Mouse (Mus musculus) CH12.LX (cell line): ENCODE results near the gene Nudt16. TPM values are rescaled to one million over a fixed set of nuclear protein-coding genes. Genes with fewer than 3 reads are reported as not detected.
"Not testable (repeated sequence)": the region's sequence is repeated elsewhere in the genome, so short reads cannot be mapped to it uniquely, and the experiment has no call there.

Experiments used
- DNase-seq: peaks from one replicate; pipeline ENCODE4 v3.0.0-alpha.2; 2013; ENCODE audit errors: extremely low read depth
- H3K27ac ChIP-seq: 2 replicates; pipeline ENCODE4 v1.5.1; 2012; ENCODE audit warnings: low read depth, mild to moderate bottlenecking, control low read depth, moderate library complexity; ENCODE audit not compliant: insufficient read depth
- H3K27me3 ChIP-seq: replicated peaks from 2 replicates; pipeline ENCODE3; 2012; ENCODE audit warnings: inconsistent platforms
- H3K36me3 ChIP-seq, 2 experiments: replicated peaks in 1 of 2; 2 replicates each; pipeline versions ENCODE3 to v1.6.1; 2012; ENCODE audit warnings: inconsistent platforms in 1 of 2, low read length in 1 of 2, mild to moderate bottlenecking in 1 of 2, mixed read lengths in 1 of 2, moderate library complexity in 1 of 2; ENCODE audit not compliant: control insufficient read depth in 1 of 2, insufficient read depth in 1 of 2
- H3K4me1 ChIP-seq, 2 experiments: 2 replicates each; pipeline ENCODE4 v1.6.1; 2012; ENCODE audit warnings: inconsistent platforms in 1 of 2, moderate library complexity in 1 of 2; ENCODE audit not compliant: insufficient read depth in 2 of 2, control insufficient read depth in 1 of 2
- H3K4me2 ChIP-seq: 2 replicates; pipeline ENCODE4 v1.6.1; 2012; ENCODE audit warnings: low read depth, mild to moderate bottlenecking, control low read depth; ENCODE audit not compliant: poor library complexity, insufficient read depth, severe bottlenecking
- H3K4me3 ChIP-seq, 3 experiments: fragments of 150-350 bp in 1 of 3; sonication (generic) in 1 of 3; replicated peaks in 1 of 3; 2 replicates each; pipeline versions ENCODE3 to v1.5.1; 2011 to 2012; ENCODE audit warnings: low read depth in 2 of 3, low read length in 2 of 3, mild to moderate bottlenecking in 2 of 3, moderate library complexity in 2 of 3, control low read depth in 1 of 3, improper control_type of control experiment in 1 of 3, inconsistent platforms in 1 of 3, mixed read lengths in 1 of 3; ENCODE audit not compliant: poor library complexity in 1 of 3
- H3K79me2 ChIP-seq: replicated peaks from 2 replicates; pipeline ENCODE4 v1.6.1; 2012; ENCODE audit warnings: mild to moderate bottlenecking, moderate library complexity; ENCODE audit not compliant: control insufficient read depth, poor library complexity, insufficient read depth, severe bottlenecking; ENCODE audit errors: extremely low read depth
- H3K9ac ChIP-seq: 2 replicates; pipeline ENCODE4 v1.6.1; 2012; ENCODE audit warnings: low read depth, mild to moderate bottlenecking, control low read depth, moderate library complexity; ENCODE audit not compliant: insufficient read depth
- H3K9me3 ChIP-seq: replicated peaks from 2 replicates; pipeline ENCODE3; 2012; ENCODE audit warnings: low read length, inconsistent platforms, mixed read lengths
- CHD1 ChIP-seq: IDR thresholded peaks from 2 replicates; pipeline ENCODE4 v1.6.1; 2012; ENCODE audit warnings: low read depth, low read length, improper control_type of control experiment, inconsistent platforms
- CTCF ChIP-seq, 2 experiments: IDR thresholded peaks in 1 of 2; conservative IDR thresholded peaks in 1 of 2; 2 replicates each; pipeline ENCODE4 v1.5.1; 2011 to 2012; ENCODE audit warnings: low read depth in 2 of 2, low read length in 2 of 2, improper control_type of control experiment in 1 of 2, inconsistent platforms in 1 of 2, mild to moderate bottlenecking in 1 of 2, moderate library complexity in 1 of 2
- EP300 ChIP-seq: IDR thresholded peaks from 2 replicates; pipeline ENCODE4 v1.6.1; 2011; ENCODE audit warnings: low read length, improper control_type of control experiment
- ETS1 ChIP-seq: conservative IDR thresholded peaks from 2 replicates; pipeline ENCODE4 v1.6.1; 2012; ENCODE audit warnings: low read depth, mild to moderate bottlenecking, inconsistent platforms, low read length, improper control_type of control experiment, moderate library complexity
- GABPA ChIP-seq: IDR thresholded peaks from 2 replicates; pipeline ENCODE4 v1.6.1; 2012; ENCODE audit warnings: low read depth, low read length, improper control_type of control experiment, inconsistent platforms; ENCODE audit not compliant: insufficient replicate concordance
- IRF4 ChIP-seq: IDR thresholded peaks from 2 replicates; pipeline ENCODE4 v1.6.1; 2014; ENCODE audit warnings: low read depth, mild to moderate bottlenecking, inconsistent platforms, low read length, improper control_type of control experiment
- MAX ChIP-seq: IDR thresholded peaks from 2 replicates; pipeline ENCODE4 v1.6.1; 2011; ENCODE audit warnings: low read length, improper control_type of control experiment
- MEF2A ChIP-seq: IDR thresholded peaks from 2 replicates; pipeline ENCODE4 v1.6.1; 2014; ENCODE audit warnings: low read depth, mild to moderate bottlenecking, inconsistent platforms, low read length, improper control_type of control experiment, borderline replicate concordance
- MXI1 ChIP-seq: IDR thresholded peaks from 2 replicates; pipeline ENCODE4 v1.6.1; 2011; ENCODE audit warnings: mild to moderate bottlenecking, low read depth, low read length, improper control_type of control experiment
- MYC ChIP-seq: IDR thresholded peaks from 2 replicates; pipeline ENCODE4 v1.6.1; 2011; ENCODE audit warnings: low read depth, mild to moderate bottlenecking, improper control_type of control experiment, low read length
- NRF1 ChIP-seq: IDR thresholded peaks from 2 replicates; pipeline ENCODE4 v1.6.1; 2014; ENCODE audit warnings: low read depth, mild to moderate bottlenecking, inconsistent platforms, low read length, improper control_type of control experiment, moderate library complexity
- POLR2AphosphoS2 ChIP-seq: IDR thresholded peaks from 2 replicates; pipeline ENCODE4 v1.6.1; 2011; ENCODE audit warnings: low read depth, low read length, improper control_type of control experiment
- SIN3A ChIP-seq: IDR thresholded peaks from 2 replicates; pipeline ENCODE4 v1.6.1; 2012; ENCODE audit warnings: low read length, improper control_type of control experiment, inconsistent platforms
- TBP ChIP-seq: conservative IDR thresholded peaks from 2 replicates; pipeline ENCODE4 v1.6.1; 2011; ENCODE audit warnings: low read depth, low read length, improper control_type of control experiment
- TCF12 ChIP-seq: IDR thresholded peaks from 2 replicates; pipeline ENCODE4 v1.6.1; 2014; ENCODE audit warnings: low read depth, mild to moderate bottlenecking, inconsistent platforms, low read length, improper control_type of control experiment
- UBTF ChIP-seq: IDR thresholded peaks from 2 replicates; pipeline ENCODE4 v1.6.1; 2012; ENCODE audit warnings: low read depth, mild to moderate bottlenecking, inconsistent platforms, low read length, improper control_type of control experiment, moderate library complexity
- USF2 ChIP-seq: conservative IDR thresholded peaks from 2 replicates; pipeline ENCODE4 v1.6.1; 2011; ENCODE audit warnings: low read depth, low read length, improper control_type of control experiment
- ZKSCAN1 ChIP-seq: IDR thresholded peaks from 2 replicates; pipeline ENCODE4 v1.6.1; 2012; ENCODE audit warnings: low read depth, inconsistent platforms, low read length, improper control_type of control experiment, borderline replicate concordance
- ZNF384 ChIP-seq: IDR thresholded peaks from 2 replicates; pipeline ENCODE4 v1.6.1; 2012; ENCODE audit warnings: low read depth, low read length, improper control_type of control experiment, inconsistent platforms
- dilution Hi-C: fragments of 300-500 bp; cut with MboI; formaldehyde crosslinking; loops from 2 replicates; pipeline ENCODE4 v1.14.3; 2020; ENCODE audit warnings: low sequenced_read_pairs; ENCODE audit not compliant: extremely low pct_unique_long_range_greater_than_20kb, extremely low pct_ligation_motif_present
- in situ Hi-C: fragments of 300-500 bp; cut with MboI; formaldehyde crosslinking; loops from 3 replicates; pipeline ENCODE4 v1.14.3; 2019; ENCODE audit warnings: low sequenced_read_pairs, low pct_ligation_motif_present, low pct_unique_long_range_greater_than_20kb, mixed read lengths
- polyA plus RNA-seq: library from polyadenylated mRNA; unstranded; fragments of >175 nt; gene quantifications from 2 replicates; pipeline ENCODE4 v1.2.1, GENCODE M21; 2012; ENCODE audit warnings: low read depth; ENCODE audit not compliant: insufficient read length
- total RNA-seq, 2 experiments: library from RNA; depleted of rRNA; stranded (reverse); fragments of 300-350 nt in 1 of 2; fragments of >200 nt in 1 of 2; gene quantifications; 2 replicates each; pipeline ENCODE4 v1.2.3; 2012 to 2014

Gene Nudt16
- total and polyA plus RNA-seq, 3 experiments, result 18.9 to 22.2 (median 20.6) TPM

DNA sequence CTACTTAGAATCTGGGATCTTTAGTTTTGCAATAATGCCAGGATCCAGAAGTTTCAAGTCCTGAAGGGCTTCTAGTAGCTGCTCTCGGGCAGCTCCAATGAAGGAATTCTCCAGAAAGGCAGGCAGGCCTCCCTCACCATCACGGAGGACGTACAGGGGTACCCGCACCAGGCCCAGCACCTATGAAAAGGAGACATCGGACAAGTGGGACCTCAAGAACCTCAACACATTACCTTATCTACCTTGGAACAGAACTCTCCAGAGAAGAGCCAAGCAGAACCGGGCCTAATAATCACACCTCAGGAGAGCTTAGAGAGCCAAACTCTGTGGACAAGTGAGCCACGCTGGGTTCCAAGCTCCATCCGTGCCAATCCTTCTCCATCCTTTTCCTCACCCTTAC lies 1.3 kb downstream of the Nudt16 start:
- Histone ChIP-seq H3K4me3 (peak overlapping the region in 2 of 3 experiments; percentile 74 to 89), H3K4me1 (peaks cover 14 to 35% of the 10 kb centered on the region in 2 experiments), H3K9ac (peak overlapping the region; percentile 73; the same call in 1 of the 2 replicates), H3K27me3 (no peaks in the 10 kb centered on the region), H3K4me2 (peak overlapping the region; percentile 58), H3K27ac (no peak overlapping the region), H3K79me2 (no peaks in the 10 kb centered on the region), H3K9me3 (no peaks in the 10 kb centered on the region), H3K36me3 (peaks cover 3 to 22% of the 10 kb centered on the region in 2 experiments)
- no peak for DNase-seq
- dilution Hi-C loops, result no loop called here
- no peak for TF ChIP-seq ZKSCAN1
- TF ChIP-seq ETS1, result no peak
- no peak for TF ChIP-seq NRF1
- no peak for TF ChIP-seq USF2
- TF ChIP-seq UBTF, result no peak
- TF ChIP-seq POLR2AphosphoS2, result no peak
- no peak for TF ChIP-seq MEF2A
- TF ChIP-seq CHD1, result no peak
- TF ChIP-seq CTCF (conservative IDR thresholded peaks at IDR 0.05 in 1 of 2, IDR thresholded peaks at IDR 0.05 in 1 of 2; ENCODE audit: low read depth in 2 of 2, low read length in 2 of 2), result no peak
- no peak for TF ChIP-seq EP300
- no peak for TF ChIP-seq GABPA
- TF ChIP-seq IRF4, result no peak
- TF ChIP-seq MAX, result no peak
- TF ChIP-seq TBP, result no peak
- TF ChIP-seq TCF12, result no peak
- TF ChIP-seq ZNF384, result no peak
- TF ChIP-seq MXI1, result no peak
- TF ChIP-seq MYC, result no peak
- no peak for TF ChIP-seq SIN3A
- in situ Hi-C loops, result loop anchor here (25.0 kb wide), 1 partner anchor 257 kb away; the partner anchor contains the start of genes Aste1 and Nek11

DNA sequence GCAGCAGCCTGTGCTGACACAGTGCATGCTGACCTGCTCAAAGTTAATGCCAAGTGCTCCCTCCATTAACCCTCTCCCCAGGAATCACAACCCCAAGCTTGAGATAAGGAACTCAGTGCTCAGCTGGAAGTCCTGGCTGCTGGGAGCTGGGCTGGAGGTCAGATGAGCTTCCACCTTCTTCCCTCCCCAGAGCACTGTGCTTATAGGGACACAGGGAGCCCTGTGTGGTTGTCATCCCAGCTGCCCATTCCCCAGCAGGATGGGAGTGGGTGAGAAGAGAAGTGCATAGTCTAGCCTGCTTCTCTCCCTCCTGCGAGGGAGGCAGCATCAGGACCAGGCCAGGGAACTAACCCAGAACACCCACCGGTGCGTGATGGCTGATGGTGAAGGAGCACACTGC lies 6.4 kb downstream of the Nudt16 start:
- H3K9ac ChIP-seq, H3K27ac ChIP-seq, H3K9me3 ChIP-seq, H3K27me3 ChIP-seq, H3K4me2 ChIP-seq, dilution Hi-C loops, H3K4me3 ChIP-seq, H3K79me2 ChIP-seq, DNase-seq: not testable (repeated sequence)
- H3K4me1 ChIP-seq, result peaks cover 5 to 20% of the 10 kb centered on the region in 2 experiments
- in situ Hi-C loops, result loop anchor here (25.0 kb wide), 1 partner anchor 262 kb away; the partner anchor contains the start of genes Aste1 and Nek11
- peaks cover 3 to 23% of the 10 kb centered on the region in 2 experiments for H3K36me3 ChIP-seq
